Mouse (Mus musculus) olfactory bulb, adult 2 months (tissue): ENCODE measurements around the gene Fam117a. TPM values are rescaled to one million over a fixed set of nuclear protein-coding genes. Genes with fewer than 3 reads are reported as not detected.

Source experiments
- H3K27ac ChIP-seq: fragments of 200-500 bp; 2 replicates; pipeline ENCODE4 v1.5.1; 2012; ENCODE audit warnings: low read depth, low read length; ENCODE audit not compliant: insufficient read depth
- H3K4me1 ChIP-seq: fragments of 200-500 bp; 2 replicates; pipeline ENCODE4 v1.6.1; 2012; ENCODE audit warnings: low read length; ENCODE audit not compliant: control insufficient read depth, insufficient read depth
- H3K4me3 ChIP-seq: fragments of 200-500 bp; 2 replicates; pipeline ENCODE4 v1.5.1; 2012; ENCODE audit warnings: mild to moderate bottlenecking, low read depth, low read length, moderate library complexity; ENCODE audit not compliant: insufficient read depth
- CTCF ChIP-seq: fragments of 200-500 bp; IDR thresholded peaks from 2 replicates; pipeline ENCODE4 v1.5.1; 2012; ENCODE audit warnings: low read depth, mild to moderate bottlenecking, low read length, moderate library complexity; ENCODE audit not compliant: insufficient read depth
- POLR2A ChIP-seq: fragments of 200-500 bp; IDR thresholded peaks from 2 replicates; pipeline ENCODE4 v1.6.1; 2012; ENCODE audit warnings: mild to moderate bottlenecking, low read depth, low read length, moderate library complexity; ENCODE audit not compliant: insufficient read depth
- WGBS: fragments of 180-500 bp; shearing (Covaris S2); methylation state at CpG from one replicate; pipeline ENCODE4 v1.1.7; 2018; 5-methylcytosine and 5-hydroxymethylcytosine counted together
- polyA plus RNA-seq: library from polyadenylated mRNA; stranded (reverse); fragments of >200 nt; gene quantifications from 2 replicates; pipeline ENCODE4 v1.2.4, GENCODE M21; 2012; ENCODE audit warnings: low replicate concordance; ENCODE audit not compliant: missing spikeins, insufficient read depth, insufficient read length

Gene Fam117a
- polyA plus RNA-seq, 1 experiment: not detected

GRCm38 (mm10) chr11:95309510-95310006 is 27.3 kb upstream of the Fam117a start:
- H3K27ac ChIP-seq: peak overlapping the region; percentile 94
- H3K4me1 ChIP-seq: 0 out of 2 replicates have a peak, but pooled peaks cover 4% of the 10 kb centered on the region
- peak overlapping the region; percentile 79 for H3K4me3 ChIP-seq
- no peak for TF ChIP-seq CTCF
- TF ChIP-seq POLR2A: peak; percentile 60
- whole genome bisulfite sequencing: under 1% methylated on average over 37 of the region's 37 CpGs

- no peak for TF ChIP-seq CTCF
- peak; percentile 46; the same call in 1 of the 2 replicates for TF ChIP-seq POLR2A
- WGBS: under 1% methylated on average over 42 of the region's 42 CpGs
- Histone ChIP-seq H3K4me1 (0 out of 2 replicates have a peak, but pooled peaks cover 4% of the 10 kb centered on the region), H3K4me3 (peak within 1 kb of the TSS; percentile 79), H3K27ac (peak within 1 kb of the TSS; percentile 94)
Measured at GRCm38 (mm10) chr11:95310007-95310647, 26.7 kb upstream of the Fam117a start, which contains the start of gene Kat7. Gene Kat7, minus strand, starts transcription at chr11:95310246.

DNA sequence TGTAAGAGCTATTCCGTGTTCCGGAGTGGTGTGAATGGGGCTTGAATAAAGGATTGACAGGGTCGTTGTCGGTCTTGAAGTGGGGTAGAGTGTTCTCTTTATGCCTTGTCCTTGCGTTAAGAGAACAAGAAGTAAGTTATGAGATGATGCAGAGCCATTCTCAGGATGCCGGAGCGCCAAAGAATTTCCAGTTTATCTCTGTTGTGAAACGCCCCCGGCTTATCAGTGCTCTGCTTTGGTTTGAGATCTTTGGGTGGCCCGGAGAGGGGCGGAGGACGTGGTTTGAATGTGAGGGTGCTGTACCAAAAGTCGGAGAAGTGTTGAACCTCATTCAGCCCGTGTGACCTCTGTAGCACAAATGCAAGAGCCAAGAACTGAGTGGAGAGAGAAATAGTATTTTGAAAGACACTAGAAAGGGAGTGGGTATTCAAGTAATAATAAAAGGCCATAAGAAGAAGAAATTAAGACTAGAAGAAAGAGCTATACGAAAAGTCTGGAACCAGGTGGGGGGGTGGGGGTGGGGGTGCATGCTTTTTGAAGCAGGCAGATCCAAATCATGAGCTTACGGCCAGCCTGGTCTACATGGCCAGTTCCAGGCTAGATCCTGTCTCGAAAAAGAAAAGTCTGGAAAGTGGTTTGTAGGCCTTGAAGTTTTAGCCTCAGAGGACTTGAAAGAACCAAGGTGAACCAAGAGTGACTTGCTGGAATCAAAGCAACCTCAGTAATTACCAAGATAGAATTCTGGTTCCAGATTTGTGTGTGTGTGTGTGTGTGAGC is 26.0 kb upstream of the Fam117a start:
- Histone ChIP-seq H3K27ac (peak overlapping the region; percentile 78), H3K4me1 (peaks cover 5% of the 10 kb centered on the region; the same call in 1 of the 2 replicates), H3K4me3 (peak overlapping the region; percentile 62)
- WGBS: 4% methylated on average over 17 of the region's 17 CpGs
- TF ChIP-seq CTCF (no peak), POLR2A (no peak)

DNA sequence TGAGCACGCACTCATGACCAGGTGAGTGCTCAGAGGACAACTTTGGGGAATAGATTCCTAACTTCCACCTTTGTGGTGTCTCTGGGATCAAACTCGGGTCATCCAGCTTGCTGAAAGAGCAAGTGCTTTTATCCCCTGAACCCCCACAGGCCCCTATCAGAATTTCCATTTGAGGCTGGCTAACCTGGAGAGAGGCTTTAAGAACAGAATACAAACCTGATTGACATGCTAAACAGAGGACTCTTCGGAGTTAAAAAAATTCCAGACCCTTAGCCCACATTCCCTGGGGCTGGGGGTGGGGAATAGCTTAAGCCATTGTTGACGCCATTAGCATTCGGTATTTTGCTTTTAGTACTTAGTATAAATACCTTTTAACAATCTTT is 25.4 kb upstream of the Fam117a start:
- H3K4me1 ChIP-seq: peaks cover 9% of the 10 kb centered on the region; the same call in 1 of the 2 replicates
- no peak overlapping the region for H3K27ac ChIP-seq
- TF ChIP-seq POLR2A (no peak), CTCF (no peak)
- no peak overlapping the region for H3K4me3 ChIP-seq
- 21% methylated on average over 5 of the region's 5 CpGs for WGBS

DNA sequence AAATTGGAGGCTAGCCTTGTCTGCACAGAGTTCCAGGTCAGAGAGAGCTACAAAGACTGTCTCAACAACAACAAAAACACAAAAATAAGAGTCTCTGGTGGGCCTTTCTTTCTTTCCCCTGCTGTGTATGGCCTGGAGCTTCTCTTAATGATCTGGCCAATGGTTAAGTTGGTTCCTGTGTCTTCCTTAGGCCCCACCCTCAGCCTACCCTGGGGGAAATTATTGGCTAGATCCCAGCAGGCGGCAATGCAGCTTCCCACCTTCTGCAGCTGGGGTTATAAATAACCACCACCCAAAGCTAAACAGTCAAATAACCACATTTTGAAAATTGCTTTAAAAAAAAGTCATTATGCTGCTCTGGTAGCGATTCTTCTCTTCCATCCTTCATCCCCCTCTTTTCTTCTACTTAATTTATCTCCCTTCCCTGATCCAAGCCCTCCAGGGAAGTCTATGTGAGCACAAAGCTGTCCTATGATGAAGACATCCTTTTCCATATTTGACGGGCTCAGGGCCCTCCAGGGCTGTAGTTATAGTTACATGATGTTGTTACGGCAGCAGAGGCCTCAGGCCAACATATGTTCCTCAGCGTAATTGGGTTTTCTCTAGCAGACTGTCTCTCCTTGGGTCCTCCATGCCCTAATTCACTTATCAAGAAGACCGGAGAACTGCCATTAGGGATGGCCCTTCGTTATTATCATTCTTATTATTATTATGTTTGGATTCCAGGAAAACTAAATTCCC is 21.4 kb upstream of the Fam117a start:
- H3K4me3 ChIP-seq: no peak overlapping the region
- peak overlapping the region; percentile 90 for H3K27ac ChIP-seq
- 46% methylated on average over 7 of the region's 7 CpGs for WGBS
- TF ChIP-seq CTCF (no peak), POLR2A (no peak)
- H3K4me1 ChIP-seq: peaks cover 11% of the 10 kb centered on the region

DNA sequence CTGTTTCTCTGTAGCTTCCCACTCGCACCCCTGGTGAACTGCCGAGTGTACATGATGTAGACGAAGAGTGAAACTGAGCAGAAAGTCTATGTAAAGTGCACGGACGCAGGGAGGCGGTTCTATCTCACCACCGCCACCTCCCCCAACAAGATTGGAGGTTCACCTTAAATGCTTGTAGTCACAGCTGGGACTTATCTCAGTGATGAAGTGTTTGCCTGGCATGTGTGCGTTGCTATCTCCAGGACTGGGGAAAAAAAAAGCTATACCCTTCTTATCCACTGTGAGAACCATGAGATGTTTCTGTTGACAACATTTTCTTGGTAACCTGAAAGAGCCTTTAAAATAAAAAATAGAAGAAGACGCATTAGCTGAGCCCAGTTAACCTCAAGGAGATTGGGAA is 18.7 kb upstream of the Fam117a start:
- H3K4me3 ChIP-seq: no peak overlapping the region
- no peak for TF ChIP-seq CTCF
- TF ChIP-seq POLR2A: no peak
- H3K4me1 ChIP-seq: peaks cover 8% of the 10 kb centered on the region
- no peak overlapping the region for H3K27ac ChIP-seq
- 85% methylated on average over 9 of the region's 9 CpGs for WGBS

DNA sequence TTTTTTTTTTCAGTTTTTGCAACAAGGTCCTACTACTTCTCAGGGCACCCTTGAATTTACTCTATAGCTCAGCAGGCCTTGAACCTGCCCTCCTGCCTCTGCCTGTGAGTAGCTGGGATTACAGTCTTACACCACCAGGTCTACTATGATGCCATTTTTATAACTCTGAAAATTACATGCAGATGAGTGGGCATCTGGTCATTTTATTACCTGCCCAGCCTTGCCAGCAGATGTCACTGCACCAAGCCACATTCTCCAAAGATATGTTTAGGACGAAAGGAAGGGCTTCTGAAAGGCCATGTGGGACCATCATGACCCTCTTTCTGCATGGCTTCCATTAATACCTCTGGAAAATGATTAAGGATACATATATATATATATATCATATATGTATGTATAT is 17.3 kb upstream of the Fam117a start:
- Histone ChIP-seq H3K4me3 (no peak overlapping the region), H3K4me1 (peaks cover 8% of the 10 kb centered on the region), H3K27ac (no peak overlapping the region)
- TF ChIP-seq POLR2A (no peak), CTCF (no peak)
- WGBS: 67% methylated on average over 1 of the region's 1 CpGs

DNA sequence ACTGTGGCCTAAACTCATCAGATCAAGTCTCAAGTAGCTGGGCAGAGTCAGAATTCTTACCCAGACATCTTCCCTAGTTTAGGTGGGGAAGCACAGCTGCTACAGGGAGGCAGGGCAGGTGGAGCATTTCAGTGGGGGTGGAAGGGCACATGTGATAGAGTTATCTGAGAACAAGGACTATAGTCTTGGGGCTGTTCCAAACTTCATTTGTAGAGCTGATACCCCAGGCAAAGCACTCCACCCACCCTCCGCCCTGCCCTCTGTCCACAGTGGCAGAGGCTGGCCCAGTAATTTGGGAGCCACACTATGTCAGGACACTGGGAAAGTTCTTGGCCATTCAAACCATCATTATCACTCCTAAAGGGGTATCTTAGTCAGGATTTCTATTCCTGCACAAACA is 16.8 kb upstream of the Fam117a start:
- 90% methylated on average over 1 of the region's 1 CpGs for WGBS
- TF ChIP-seq CTCF (no peak), POLR2A (no peak)
- H3K27ac ChIP-seq: no peak overlapping the region

DNA sequence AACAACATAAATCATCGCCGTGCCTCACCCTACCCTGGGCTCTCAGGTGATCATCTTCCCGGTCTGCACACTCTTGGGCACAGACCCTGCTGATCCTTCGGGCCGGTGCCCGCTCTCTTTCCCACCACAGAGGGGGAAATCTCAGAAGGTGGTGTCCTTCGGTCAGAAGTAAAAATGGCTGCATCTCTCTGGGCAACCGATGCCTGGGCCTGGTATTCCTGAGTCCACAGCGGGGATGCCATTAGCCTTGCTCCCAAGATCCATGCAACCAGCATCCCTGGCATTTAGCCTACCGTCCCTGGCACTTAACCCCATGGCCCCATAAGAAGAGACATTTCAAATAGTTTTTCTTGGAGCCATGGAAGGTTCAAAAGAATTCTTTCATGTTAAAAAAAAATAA is 12.6 kb upstream of the Fam117a start:
- WGBS: 87% methylated on average over 10 of the region's 10 CpGs
- no peak for TF ChIP-seq CTCF
- no peak for TF ChIP-seq POLR2A
- H3K27ac ChIP-seq: no peak overlapping the region

More for the DNA sequence above, 16.8 kb upstream of the Fam117a start:
- no peak overlapping the region for H3K4me3 ChIP-seq
- peaks cover 8% of the 10 kb centered on the region for H3K4me1 ChIP-seq

More for the DNA sequence above, 12.6 kb upstream of the Fam117a start:
- H3K4me3 ChIP-seq: no peak overlapping the region
- peaks cover 3% of the 10 kb centered on the region for H3K4me1 ChIP-seq
